Mouse (Mus musculus): ENCODE results near the gene Hbb-y. TPM values are rescaled to one million over a fixed set of nuclear protein-coding genes. Genes with fewer than 3 reads are reported as not detected.
A peak's percentile ranks its signal among the peaks of the same experiment; 100 is the strongest.

Hbb-y gene
- polyA plus RNA-seq (2012; rRNA removed): 331 and 571 TPM in 2 replicates

GRCm38 (mm10) chr7:103853090-103853489 lies at the start of gene Hbb-y:
Gene Hbb-y, minus strand, starts transcription at chr7:103853216.
- no peak for TF ChIP-seq CTCF (IDR thresholded peaks at IDR 0.05; ENCODE audit: borderline replicate concordance, extremely low read depth, insufficient read depth, insufficient read length)
- TF ChIP-seq POLR2A (IDR thresholded peaks at IDR 0.05; ENCODE audit: borderline replicate concordance, extremely low read depth, insufficient read depth, insufficient read length, poor library complexity, severe bottlenecking): no peak
- no peak for DNase-seq (ENCODE audit: low read depth)

- no peak for DNase-seq (ENCODE audit: low read depth)
- no peak for TF ChIP-seq CTCF (IDR thresholded peaks at IDR 0.05; ENCODE audit: borderline replicate concordance, extremely low read depth, insufficient read depth, insufficient read length)
These were observed 41.4 kb upstream of the Hbb-y start, which contains the start of gene Olfr64 for GRCm38 (mm10) chr7:103894385-103894784. Gene Olfr64, minus strand, starts transcription at chr7:103894485.

DNA sequence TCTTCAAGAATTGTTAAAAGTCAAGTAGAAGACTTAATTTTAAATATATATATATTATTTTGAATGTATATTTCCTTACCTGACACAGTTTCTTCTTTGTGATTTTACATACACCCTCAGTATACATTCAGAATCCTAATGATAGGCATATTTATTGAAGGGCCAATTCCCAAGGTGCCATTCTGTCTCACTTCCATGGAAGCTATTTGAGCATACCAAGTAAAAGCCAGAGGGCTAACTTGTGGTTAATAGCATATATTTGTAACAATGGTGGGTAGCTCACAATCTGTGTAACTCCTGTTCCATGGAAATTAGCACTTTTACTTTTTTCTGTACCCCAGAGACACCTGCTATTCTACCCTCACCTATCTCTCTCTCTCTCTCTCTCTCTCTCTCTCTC lies 33.1 kb upstream of the Hbb-y start, which contains the start of gene Olfr66:
Olfr66 (minus strand) TSS at position 101 of the 400 bp plus-strand sequence.
- DNase-seq (ENCODE audit: low read depth): no peak
- no peak for TF ChIP-seq CTCF (IDR thresholded peaks at IDR 0.05; ENCODE audit: borderline replicate concordance, extremely low read depth, insufficient read depth, insufficient read length)
- no peak for TF ChIP-seq POLR2A (IDR thresholded peaks at IDR 0.05; ENCODE audit: borderline replicate concordance, extremely low read depth, insufficient read depth, insufficient read length, poor library complexity, severe bottlenecking)

GRCm38 (mm10) chr7:103877093-103877492 lies 24.1 kb upstream of the Hbb-y start:
- no peak for TF ChIP-seq CTCF (IDR thresholded peaks at IDR 0.05; ENCODE audit: borderline replicate concordance, extremely low read depth, insufficient read depth, insufficient read length)
- TF ChIP-seq POLR2A (IDR thresholded peaks at IDR 0.05; ENCODE audit: borderline replicate concordance, extremely low read depth, insufficient read depth, insufficient read length, poor library complexity, severe bottlenecking): no peak
- DNase-seq (ENCODE audit: low read depth): no peak

- peak; percentile 1 for DNase-seq (ENCODE audit: low read depth)
- TF ChIP-seq CTCF (IDR thresholded peaks at IDR 0.05; ENCODE audit: borderline replicate concordance, extremely low read depth, insufficient read depth, insufficient read length) (no peak), POLR2A (IDR thresholded peaks at IDR 0.05; ENCODE audit: borderline replicate concordance, extremely low read depth, insufficient read depth, insufficient read length, poor library complexity, severe bottlenecking) (no peak)
These were observed 21.4 kb upstream of the Hbb-y start for GRCm38 (mm10) chr7:103874451-103874850.

DNA sequence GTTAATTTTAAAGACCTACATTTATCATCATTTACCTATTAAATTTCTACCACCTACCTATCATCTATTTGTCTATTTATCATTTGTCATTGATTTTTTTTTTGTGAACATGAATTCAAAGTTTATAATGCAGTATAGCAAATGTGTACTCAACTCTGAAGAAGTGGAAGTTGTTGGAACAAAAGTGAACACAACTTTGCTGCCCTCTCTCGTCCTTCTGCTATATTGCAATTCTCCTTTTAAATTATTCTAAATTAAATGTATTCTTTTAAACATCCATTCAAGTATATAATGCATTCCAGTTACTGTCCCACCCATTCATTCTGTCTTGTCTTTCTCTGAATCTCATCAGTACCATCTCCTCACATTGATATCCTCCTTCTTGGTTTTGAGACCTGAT lies 20.0 kb upstream of the Hbb-y start:
- TF ChIP-seq CTCF (IDR thresholded peaks at IDR 0.05; ENCODE audit: borderline replicate concordance, extremely low read depth, insufficient read depth, insufficient read length): no peak
- no peak for TF ChIP-seq POLR2A (IDR thresholded peaks at IDR 0.05; ENCODE audit: borderline replicate concordance, extremely low read depth, insufficient read depth, insufficient read length, poor library complexity, severe bottlenecking)
- DNase-seq (ENCODE audit: low read depth): peak; percentile 27

- no peak for TF ChIP-seq POLR2A (IDR thresholded peaks at IDR 0.05; ENCODE audit: borderline replicate concordance, extremely low read depth, insufficient read depth, insufficient read length, poor library complexity, severe bottlenecking)
- TF ChIP-seq CTCF (IDR thresholded peaks at IDR 0.05; ENCODE audit: borderline replicate concordance, extremely low read depth, insufficient read depth, insufficient read length): no peak
- DNase-seq (ENCODE audit: low read depth): no peak
These were observed 17.7 kb upstream of the Hbb-y start for GRCm38 (mm10) chr7:103870667-103871066.

- no peak for DNase-seq (ENCODE audit: low read depth)
- TF ChIP-seq POLR2A (IDR thresholded peaks at IDR 0.05; ENCODE audit: borderline replicate concordance, extremely low read depth, insufficient read depth, insufficient read length, poor library complexity, severe bottlenecking) (no peak), CTCF (IDR thresholded peaks at IDR 0.05; ENCODE audit: borderline replicate concordance, extremely low read depth, insufficient read depth, insufficient read length) (no peak)
These were observed 12.7 kb upstream of the Hbb-y start for GRCm38 (mm10) chr7:103865716-103866115.

GRCm38 (mm10) chr7:103861531-103861930 lies 8.5 kb upstream of the Hbb-y start:
- no peak for TF ChIP-seq POLR2A (IDR thresholded peaks at IDR 0.05; ENCODE audit: borderline replicate concordance, extremely low read depth, insufficient read depth, insufficient read length, poor library complexity, severe bottlenecking)
- TF ChIP-seq CTCF (IDR thresholded peaks at IDR 0.05; ENCODE audit: borderline replicate concordance, extremely low read depth, insufficient read depth, insufficient read length): no peak

GRCm38 (mm10) chr7:103860855-103861254 lies 7.8 kb upstream of the Hbb-y start:
- peak; percentile 8 for DNase-seq (ENCODE audit: low read depth)
- TF ChIP-seq CTCF (IDR thresholded peaks at IDR 0.05; ENCODE audit: borderline replicate concordance, extremely low read depth, insufficient read depth, insufficient read length): no peak
- TF ChIP-seq POLR2A (IDR thresholded peaks at IDR 0.05; ENCODE audit: borderline replicate concordance, extremely low read depth, insufficient read depth, insufficient read length, poor library complexity, severe bottlenecking): no peak

More at GRCm38 (mm10) chr7:103861531-103861930, 8.5 kb upstream of the Hbb-y start:
- no peak for DNase-seq (ENCODE audit: low read depth)

- DNase-seq (ENCODE audit: low read depth): no peak
- TF ChIP-seq POLR2A (IDR thresholded peaks at IDR 0.05; ENCODE audit: borderline replicate concordance, extremely low read depth, insufficient read depth, insufficient read length, poor library complexity, severe bottlenecking) (no peak), CTCF (IDR thresholded peaks at IDR 0.05; ENCODE audit: borderline replicate concordance, extremely low read depth, insufficient read depth, insufficient read length) (no peak)
These were observed 6.1 kb upstream of the Hbb-y start for GRCm38 (mm10) chr7:103859076-103859475.

- no peak for DNase-seq (ENCODE audit: low read depth)
- no peak for TF ChIP-seq POLR2A (IDR thresholded peaks at IDR 0.05; ENCODE audit: borderline replicate concordance, extremely low read depth, insufficient read depth, insufficient read length, poor library complexity, severe bottlenecking)
These were observed 1.7 kb upstream of the Hbb-y start for GRCm38 (mm10) chr7:103854669-103855068.
